Mouse (Mus musculus) c-Kit-negative CD71-positive TER-119-positive erythroid progenitor cells, embryonic 14.5 days (primary cell): Measurements from ENCODE around the gene Bnipl.

ENCODE experiments used
- DNase-seq: peaks from one replicate; pipeline ENCODE4 v3.0.0-alpha.2; 2013; ENCODE audit warnings: low read depth, low spot score

The Bnipl gene

GRCm38 (mm10) chr3:95280747-95281146, 29.8 kb upstream of the Bnipl start:
- no peak for DNase-seq

DNA sequence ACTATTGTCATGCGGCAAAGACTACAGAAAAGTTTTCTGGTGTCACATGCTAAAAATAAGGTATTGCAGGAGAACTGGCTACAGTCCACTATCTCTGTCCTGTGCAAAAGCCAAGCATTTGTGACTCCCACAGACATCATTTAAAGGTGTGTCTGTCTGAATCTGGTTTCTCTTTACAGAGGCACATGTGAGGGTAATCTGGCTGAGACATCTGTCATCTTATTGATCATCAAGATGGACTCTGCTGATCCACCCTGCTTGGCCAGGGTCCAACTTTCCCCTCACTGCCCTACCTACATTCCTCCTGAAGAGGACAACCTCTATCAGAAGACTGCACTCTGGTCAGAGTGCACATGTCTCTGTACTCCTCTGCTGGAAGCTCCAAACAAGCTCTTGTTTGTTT, 26.2 kb upstream of the Bnipl start:
- DNase-seq: no peak

- no peak for DNase-seq
These were observed 25.5 kb upstream of the Bnipl start for GRCm38 (mm10) chr3:95276428-95276934.

GRCm38 (mm10) chr3:95275161-95275560, 24.2 kb upstream of the Bnipl start:
- DNase-seq: no peak

- DNase-seq: no peak
These were observed 23.5 kb upstream of the Bnipl start for GRCm38 (mm10) chr3:95274453-95274852.

- DNase-seq: no peak
These were observed 22.5 kb upstream of the Bnipl start for GRCm38 (mm10) chr3:95273471-95273870.

- DNase-seq: no peak
These were observed 19.9 kb upstream of the Bnipl start for GRCm38 (mm10) chr3:95270766-95271364.

- no peak for DNase-seq
These were observed 18.8 kb upstream of the Bnipl start for GRCm38 (mm10) chr3:95269789-95270188.

- no peak for DNase-seq
These were observed 16.9 kb upstream of the Bnipl start for GRCm38 (mm10) chr3:95267855-95268254.

DNA sequence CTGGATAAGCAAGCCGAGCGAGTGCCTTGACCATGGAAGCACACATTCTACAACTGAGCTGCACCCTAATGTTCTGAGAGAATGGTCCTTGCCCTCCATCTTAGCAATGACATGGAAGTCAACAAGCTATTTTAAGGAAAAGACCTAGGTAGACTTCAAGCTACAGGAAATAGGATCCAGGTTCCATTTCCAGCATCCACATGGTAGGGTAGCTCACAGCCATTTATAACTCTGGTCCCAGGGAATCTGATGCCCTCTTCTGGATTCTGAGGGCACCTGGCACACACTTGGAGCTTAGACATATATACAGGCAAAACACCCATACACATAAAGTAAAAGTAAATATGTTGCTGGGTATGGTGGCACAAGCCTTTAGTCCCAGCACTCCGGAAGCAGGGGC, 15.1 kb upstream of the Bnipl start:
- DNase-seq: no peak

- no peak for DNase-seq
These were observed 13.7 kb upstream of the Bnipl start for GRCm38 (mm10) chr3:95264724-95265123.

DNA sequence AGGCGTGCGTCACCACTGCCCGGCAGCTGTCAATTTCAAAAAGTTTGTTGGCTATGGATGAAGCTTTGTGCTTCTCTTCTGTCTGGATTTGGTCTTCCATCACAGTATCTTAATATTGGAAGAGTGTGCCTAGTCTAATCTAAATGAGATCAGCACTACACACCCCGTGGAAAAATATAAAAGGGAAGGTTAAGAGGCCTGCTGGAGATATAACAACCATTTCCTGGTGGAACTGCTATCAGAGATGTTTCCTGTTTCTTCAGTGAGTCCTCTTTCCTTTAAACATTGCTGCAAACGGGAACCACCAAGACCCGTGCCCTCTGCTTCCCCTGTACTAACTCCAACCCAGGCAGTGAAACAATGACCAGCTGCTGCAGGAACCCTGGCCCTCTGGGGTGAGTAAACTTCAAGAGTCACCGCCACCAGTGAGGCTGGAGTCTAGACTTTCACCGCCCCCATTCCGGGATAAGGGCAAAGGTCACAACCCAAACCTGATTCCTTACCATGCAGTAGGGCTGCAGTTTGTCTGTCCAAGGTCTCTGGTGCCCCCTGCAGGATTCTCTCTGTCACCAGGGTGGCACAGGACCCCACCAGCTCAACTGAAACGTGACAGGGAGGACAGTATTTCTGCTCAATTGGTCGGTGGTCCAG, 12.2 kb upstream of the Bnipl start:
- DNase-seq: no peak

GRCm38 (mm10) chr3:95261975-95262374, 11.0 kb upstream of the Bnipl start:
- DNase-seq: no peak

DNA sequence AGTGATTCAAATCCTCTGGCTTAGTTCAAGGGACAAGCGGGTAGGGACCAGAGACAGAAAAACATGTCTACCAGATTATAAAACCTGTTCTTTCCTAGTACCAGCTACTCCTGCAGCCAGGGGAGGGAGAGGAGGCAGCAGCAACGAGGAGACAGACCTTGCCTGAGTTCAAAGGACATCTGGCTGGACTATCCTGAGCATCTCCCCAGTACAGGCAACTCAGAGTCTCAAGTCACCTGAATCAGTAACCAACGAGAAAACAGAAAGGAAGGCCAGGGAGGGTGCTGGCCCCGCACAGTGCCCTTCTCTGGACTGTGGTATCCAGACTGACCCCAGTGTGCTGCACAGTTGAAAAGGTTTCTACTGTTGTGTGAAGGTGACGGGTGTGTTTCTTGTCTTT, 5.9 kb upstream of the Bnipl start:
- DNase-seq: no peak

- no peak for DNase-seq
These were observed 632 bp downstream of the Bnipl start for GRCm38 (mm10) chr3:95250361-95250760.

DNA sequence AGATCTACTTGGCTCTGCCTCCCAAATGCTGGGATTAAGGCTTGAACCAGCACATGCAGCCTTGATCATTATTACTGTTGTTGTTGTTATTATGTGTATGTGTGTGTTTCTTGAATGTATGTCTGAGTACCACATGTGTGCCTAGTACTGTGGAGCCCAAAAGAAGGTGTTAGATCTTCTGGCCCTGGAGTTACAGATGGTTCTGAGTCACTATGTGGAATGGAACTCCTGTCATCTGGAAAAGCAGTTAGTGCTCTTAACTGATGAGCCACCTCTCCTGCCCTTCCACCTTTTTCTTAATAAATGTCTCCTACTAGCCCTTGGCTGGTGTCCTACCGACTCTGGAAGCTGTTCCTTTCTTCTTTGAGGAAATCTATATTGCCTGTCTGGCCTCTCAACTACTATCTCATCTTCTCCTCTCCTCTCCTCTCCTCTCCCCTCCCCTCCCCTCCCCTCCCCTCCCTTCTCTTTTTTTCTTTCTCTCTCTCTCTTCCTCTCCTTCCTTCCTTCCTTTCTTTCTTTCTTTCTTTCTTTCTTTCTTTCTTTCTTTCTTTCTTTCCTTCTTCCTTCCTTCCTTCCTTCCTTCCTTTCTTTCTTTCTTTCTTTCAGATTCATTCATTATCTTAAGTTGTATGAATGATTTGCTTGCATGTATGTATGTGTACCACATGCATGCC, 3.2 kb downstream of the Bnipl start:
- no peak for DNase-seq

DNA sequence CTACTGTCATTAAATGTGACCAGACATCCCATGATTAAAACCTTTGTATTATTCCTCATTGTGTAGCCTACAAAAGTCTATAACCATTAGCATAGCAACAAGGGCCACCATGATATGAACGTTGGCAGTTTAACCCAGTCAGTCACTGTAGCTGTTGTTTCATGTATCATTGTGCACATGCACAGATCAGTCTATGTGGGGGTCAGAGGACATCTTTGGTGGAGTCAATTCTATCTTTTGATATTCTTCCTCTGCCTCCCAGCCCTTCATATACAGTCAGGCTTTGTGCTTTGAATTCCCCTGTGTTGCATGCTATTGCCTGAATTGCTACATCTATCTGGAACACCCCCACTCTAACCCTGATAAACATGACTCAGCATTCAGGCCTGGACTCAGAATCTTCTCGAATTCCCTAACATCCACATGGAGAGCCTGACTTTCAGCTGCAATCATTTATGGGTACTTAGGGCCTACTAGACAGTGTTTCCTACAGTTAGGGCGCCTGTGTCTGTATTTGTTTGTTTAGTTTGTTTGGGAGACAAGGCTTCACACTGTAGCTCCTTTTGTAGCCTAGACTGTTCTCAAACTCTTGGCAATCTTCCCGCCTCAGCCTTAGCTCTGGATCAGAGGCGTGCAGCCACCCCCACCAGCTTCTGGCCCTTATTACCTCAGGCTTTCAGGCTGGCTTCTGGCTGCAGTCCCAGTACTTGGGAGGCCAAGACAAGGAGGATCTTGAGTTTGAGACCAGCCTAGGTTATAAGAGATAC, 4.3 kb downstream of the Bnipl start:
- DNase-seq: no peak

- no peak for DNase-seq
These were observed 7.9 kb downstream of the Bnipl start for GRCm38 (mm10) chr3:95243086-95243485.

- no peak for DNase-seq
These were observed 9.5 kb downstream of the Bnipl start, which contains the start of gene Gm128 for GRCm38 (mm10) chr3:95241498-95241897. Gm128 (minus strand) TSS chr3:95241598.

DNA sequence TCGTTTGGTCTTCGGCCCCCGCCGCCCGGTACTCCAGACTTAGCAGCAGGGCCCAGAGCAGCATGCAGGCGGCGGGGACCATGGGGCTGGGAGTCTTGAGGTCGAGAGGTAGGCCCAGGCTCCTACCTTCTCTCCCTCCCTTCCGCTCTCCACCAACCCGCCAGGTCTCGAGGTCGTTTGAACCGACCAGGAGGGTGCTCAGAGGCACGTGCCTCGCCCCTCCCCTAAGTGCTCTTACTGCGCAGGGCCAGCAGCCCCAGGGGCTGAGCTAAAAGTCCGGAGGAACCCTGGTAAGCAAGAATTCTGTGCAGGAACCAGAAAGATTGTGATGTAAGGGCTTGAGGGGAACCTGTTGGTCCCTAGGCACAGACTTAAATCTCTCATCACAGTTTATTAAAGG, 10.1 kb downstream of the Bnipl start:
- DNase-seq: no peak

DNA sequence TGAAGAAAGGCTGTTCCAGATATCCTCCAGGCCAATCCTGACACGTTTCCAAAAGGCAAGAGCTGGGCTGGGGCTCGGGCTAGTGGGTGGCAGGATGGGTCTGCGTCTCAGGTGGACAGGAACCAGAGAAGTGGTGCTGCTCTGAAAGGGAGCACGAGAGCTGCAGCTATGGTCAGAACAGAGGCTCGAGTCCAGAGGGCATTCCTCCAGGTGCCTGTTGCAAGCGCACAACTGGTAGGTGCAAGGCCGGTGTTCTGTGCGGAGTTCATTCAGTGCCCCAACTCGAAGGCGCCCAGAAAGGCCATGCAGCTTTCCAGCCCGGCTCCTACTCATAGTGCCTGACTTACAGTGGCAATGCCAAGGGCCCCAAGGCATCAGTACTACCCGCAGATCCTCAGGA, 11.0 kb downstream of the Bnipl start:
- no peak for DNase-seq

- no peak for DNase-seq
These were observed 12.0 kb downstream of the Bnipl start for GRCm38 (mm10) chr3:95239022-95239421.
